Mouse (Mus musculus) spleen, adult 2 months (tissue): Measurements from ENCODE around the gene Ncor2.

Source experiments
- CTCF ChIP-seq: fragments of 200-500 bp; IDR thresholded peaks from 2 replicates; pipeline ENCODE4 v1.5.1; 2011; ENCODE audit warnings: mild to moderate bottlenecking, inconsistent platforms; ENCODE audit not compliant: insufficient read depth, insufficient read length, insufficient replicate concordance; ENCODE audit errors: extremely low read depth
- POLR2A ChIP-seq: fragments of 200-500 bp; IDR thresholded peaks from 2 replicates; pipeline ENCODE4 v1.6.1; 2011; ENCODE audit warnings: low read depth, low read length, inconsistent platforms

GRCm38 (mm10) chr5:124969790-124970189, 209.2 kb downstream of the Ncor2 start:
- no peak for TF ChIP-seq CTCF
- TF ChIP-seq POLR2A, result no peak
